Mouse (Mus musculus) mesoderm, embryonic 11.5 days (tissue): ENCODE data around the gene Gm49384.
A peak's percentile ranks its signal among the peaks of the same experiment; 100 is the strongest.

Source experiments
- DNase-seq: peaks from one replicate; pipeline ENCODE4 v3.0.0-alpha.2; 2012; ENCODE audit warnings: low read depth, low spot score

The Gm49384 gene

GRCm38 (mm10) chr12:69204052-69204833 is at the start of gene Gm49384:
Gene Gm49384 (minus strand): TSS chr12:69204267.
- peak; percentile 51 for DNase-seq

DNA sequence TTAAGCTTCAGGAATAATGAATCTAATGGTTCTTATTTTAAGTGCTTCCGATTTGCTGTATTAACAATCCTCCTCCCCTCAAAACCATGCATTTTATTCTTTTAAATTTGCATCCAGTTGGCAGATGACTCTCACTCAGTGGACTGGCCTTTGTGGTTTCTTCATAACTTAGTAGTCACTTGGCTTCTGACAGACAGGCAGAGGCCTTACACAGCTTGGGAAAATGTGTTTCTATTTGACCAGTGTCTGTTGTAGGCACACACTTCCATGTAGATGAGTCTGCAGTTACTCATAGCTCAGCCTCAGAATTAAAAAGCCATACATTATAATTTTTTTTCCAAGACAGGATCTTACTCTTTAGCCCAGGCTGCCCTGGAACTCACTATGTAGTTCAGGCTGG is 49.7 kb upstream of the Gm49384 start:
- DNase-seq, result no peak

- no peak for DNase-seq
Observed at GRCm38 (mm10) chr12:69250756-69251155, 46.7 kb upstream of the Gm49384 start.

GRCm38 (mm10) chr12:69249766-69250165 is 45.7 kb upstream of the Gm49384 start:
- no peak for DNase-seq

- DNase-seq, result peak; percentile 66
Observed at GRCm38 (mm10) chr12:69241771-69242431, 37.8 kb upstream of the Gm49384 start.

DNA sequence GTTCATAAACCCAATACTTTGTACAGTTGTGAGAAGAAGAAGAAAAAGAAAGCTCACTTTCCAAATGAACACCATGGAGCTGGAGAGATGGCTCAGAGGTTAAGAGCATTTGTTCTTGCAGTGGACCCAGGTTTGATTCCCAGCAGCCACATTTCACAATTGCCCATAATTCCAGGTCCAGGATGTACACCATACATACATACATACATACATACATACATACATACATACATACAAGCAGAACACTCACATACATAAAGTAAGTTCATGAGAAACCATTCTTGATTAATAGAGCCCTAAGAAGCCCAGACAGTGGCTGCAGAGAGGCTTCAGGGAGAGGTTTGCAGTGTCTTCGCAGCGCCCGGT is 37.3 kb upstream of the Gm49384 start:
- DNase-seq, result no peak

GRCm38 (mm10) chr12:69240876-69241275 is 36.8 kb upstream of the Gm49384 start, which contains the start of gene Klhdc1:
Gene Klhdc1 (plus strand): TSS chr12:69241176.
- DNase-seq, result no peak

GRCm38 (mm10) chr12:69238284-69238683 is 34.2 kb upstream of the Gm49384 start:
- DNase-seq, result no peak

GRCm38 (mm10) chr12:69235782-69236181 is 31.7 kb upstream of the Gm49384 start:
- DNase-seq, result no peak

DNA sequence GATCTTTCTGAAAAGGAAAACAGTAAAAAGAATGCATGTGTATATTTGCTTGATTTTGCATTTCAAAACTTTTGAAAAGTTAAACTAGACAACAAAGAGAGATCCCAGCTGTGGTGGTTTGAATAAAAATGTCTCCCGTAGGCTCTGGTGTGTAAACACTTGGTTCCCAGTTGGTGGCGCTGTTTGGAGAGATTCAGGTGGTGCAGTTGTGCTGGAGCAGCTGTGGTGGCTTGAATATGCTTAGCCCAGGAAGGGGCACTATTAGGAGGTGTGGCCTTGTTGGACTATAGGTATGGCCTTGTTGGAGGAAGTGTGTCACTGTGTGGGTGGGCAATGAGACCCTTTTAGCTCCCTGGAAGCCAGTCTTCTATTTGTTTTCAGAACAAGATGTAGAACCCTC is 25.2 kb upstream of the Gm49384 start:
- DNase-seq, result no peak

GRCm38 (mm10) chr12:69227776-69228466 is 23.9 kb upstream of the Gm49384 start, which contains the start of gene Pole2:
Gene Pole2 (minus strand): TSS chr12:69228195.
- DNase-seq, result peak; percentile 89

DNA sequence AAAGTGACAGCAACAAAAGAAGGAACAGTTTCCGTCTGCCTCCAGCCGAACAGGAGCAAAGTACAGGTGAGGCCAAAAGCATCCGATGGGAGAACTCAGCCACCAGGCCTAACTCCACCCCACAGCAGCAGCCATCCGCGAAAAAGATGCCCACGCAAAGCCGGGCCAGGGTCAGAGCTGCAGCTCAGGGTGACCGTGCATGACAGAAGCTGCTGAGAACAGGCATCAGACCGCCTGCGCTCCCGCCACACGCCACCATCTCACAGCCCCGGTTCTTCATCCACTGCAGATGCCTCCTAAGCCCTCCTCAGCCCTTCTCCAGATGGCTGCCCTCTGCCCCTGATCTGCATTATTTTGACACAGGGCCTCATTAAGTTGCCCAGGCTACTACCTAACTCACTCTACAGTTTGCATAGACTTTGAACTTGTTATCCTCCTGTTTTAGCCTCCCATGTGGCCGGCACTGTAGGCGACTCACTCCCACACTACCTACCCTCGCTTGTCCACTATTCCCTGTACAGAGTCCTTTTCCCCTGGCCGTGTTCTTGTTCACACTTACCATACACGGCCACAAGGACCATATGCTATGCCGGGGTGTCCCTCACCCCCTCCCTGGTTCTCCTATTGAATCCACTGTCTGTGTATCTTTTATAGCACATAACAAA is 16.7 kb upstream of the Gm49384 start:
- DNase-seq, result no peak

GRCm38 (mm10) chr12:69216587-69216986 is 12.5 kb upstream of the Gm49384 start:
- DNase-seq, result no peak

GRCm38 (mm10) chr12:69215000-69215785 is 11.1 kb upstream of the Gm49384 start:
- no peak for DNase-seq

GRCm38 (mm10) chr12:69214393-69214792 is 10.3 kb upstream of the Gm49384 start:
- no peak for DNase-seq

DNA sequence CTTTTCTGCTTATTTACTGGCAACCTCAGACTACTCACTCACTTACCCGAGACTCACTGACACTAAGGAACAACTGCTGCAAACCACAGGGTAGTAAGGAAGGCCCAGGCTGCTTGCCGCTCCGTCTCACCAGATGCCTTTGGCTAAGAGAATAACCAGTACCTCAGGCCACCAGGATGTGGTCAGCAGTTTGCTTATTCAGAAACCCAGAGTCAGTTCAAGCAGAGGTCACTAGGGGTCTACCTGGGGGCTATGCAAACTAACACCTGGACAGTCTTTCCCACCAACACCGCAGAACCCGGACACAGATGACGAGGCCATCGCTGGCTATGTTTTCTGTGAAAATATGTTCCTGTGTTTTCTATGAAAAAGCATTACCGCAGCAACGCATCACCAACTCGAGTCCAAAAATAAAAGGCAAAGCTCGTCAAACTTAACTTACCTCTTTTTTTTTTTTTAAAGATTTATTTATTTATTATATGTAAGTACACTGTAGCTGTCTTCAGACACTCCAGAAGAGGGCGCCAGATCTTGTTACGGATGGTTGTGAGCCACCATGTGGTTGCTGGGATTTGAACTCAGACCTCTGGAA is 9.2 kb upstream of the Gm49384 start:
- DNase-seq, result no peak

DNA sequence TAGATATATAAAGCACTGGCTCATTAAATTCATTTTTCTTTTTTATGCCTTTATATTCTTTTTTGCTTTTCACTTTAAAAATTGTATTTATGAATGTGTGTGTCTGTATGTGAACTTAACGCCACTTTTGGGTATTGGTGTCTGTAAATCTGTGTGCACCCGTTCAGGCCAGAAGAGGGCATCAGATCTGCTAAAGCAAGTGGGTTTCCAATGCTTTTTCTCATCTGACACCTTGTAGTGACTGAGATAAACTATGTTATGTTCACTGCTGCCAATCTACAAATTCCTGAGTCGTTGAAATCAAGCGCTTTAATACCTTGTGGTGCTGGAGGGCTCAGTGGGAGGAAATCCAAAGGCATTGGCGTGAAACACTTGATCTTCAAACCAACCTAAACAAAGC is 7.0 kb upstream of the Gm49384 start:
- DNase-seq, result no peak

GRCm38 (mm10) chr12:69210056-69210979 is 6.3 kb upstream of the Gm49384 start:
- no peak for DNase-seq

GRCm38 (mm10) chr12:69208520-69208919 is 4.5 kb upstream of the Gm49384 start:
- no peak for DNase-seq

GRCm38 (mm10) chr12:69207926-69208325 is 3.9 kb upstream of the Gm49384 start:
- no peak for DNase-seq
